ENCODE assay signal across 34 mouse cellular contexts in genomic region chr6:116486833-116487232, GRCm38 (mm10). TPM values are rescaled to one million over a fixed set of nuclear protein-coding genes. Genes with fewer than 3 reads are reported as not detected.
A peak's percentile ranks its signal among the peaks of the same experiment; 100 is the strongest.
DNase-seq lines count a peak whose midpoint lies in the region; ATAC-seq and TF ChIP-seq lines count a peak whose summit lies in the region.
"Had no signal": no experiment of that assay in that cellular context is flagged by ENCODE, and none has a peak within 500 bp of the region (broad histone marks: within the 10 kb centered on the region; RNA-seq: fewer than 3 reads in every experiment).

No protein-coding gene starts in this region.

- intact Hi-C loops in heart, postnatal 25 days (cut with DNase I) = no loop called here

- TF ChIP-seq CTCF in cerebellum, adult 2 months (IDR thresholded peaks at IDR 0.05; ENCODE audit: borderline replicate concordance, insufficient read depth, low read depth, low read length) = no peak

- H3K4me3 ChIP-seq in cerebellum, adult 2 months (replicated peaks; ENCODE audit: insufficient read depth, low read depth, low read length) = no peak overlapping the region
- H3K4me3 ChIP-seq: forebrain, embryonic 10.5 days; forebrain, embryonic 13.5 days; heart, adult 2 months had no signal

- TF ChIP-seq POLR2A in cerebellum, adult 2 months (IDR thresholded peaks at IDR 0.05; ENCODE audit: borderline replicate concordance, insufficient read depth, low read length) = no peak

- peaks cover 4% of the 10 kb centered on the region; the same call in 1 of the 2 replicates for H3K4me1 ChIP-seq in cerebellum, adult 2 months (ENCODE audit: control insufficient read depth, insufficient read depth, low read length)
- H3K4me1 ChIP-seq: forebrain, embryonic 10.5 days had no signal

- no peak overlapping the region for H3K27ac ChIP-seq in cerebellum, adult 2 months (ENCODE audit: insufficient read depth, low read length)
- H3K27ac ChIP-seq: forebrain, embryonic 10.5 days; forebrain, embryonic 13.5 days; heart, adult 2 months; hindbrain, embryonic 14.5 days; hindbrain, postnatal 0 days had no signal

- WGBS in cerebellum, adult 2 months = 79% methylated on average over 1 of the region's 1 CpGs

- peak; percentile 61 for DNase-seq in heart, adult 11 months
- no peak for DNase-seq in heart, postnatal 25 days (ENCODE audit: low spot score)
- peak; percentile 9 for DNase-seq in lung, postnatal 25 days (ENCODE audit: low spot score)
- no peak for DNase-seq in lung, postnatal 4 days
- peak; percentile 11 to 36 for DNase-seq in monocyte, adult 2 months (ENCODE audit: low read depth in 1 of 2, low spot score in 2 of 2)
- no peak for DNase-seq in ovary, postnatal 10 days (ENCODE audit: low spot score)
- no peak for DNase-seq in cerebellum, adult 2 months
- DNase-seq: adrenal gland, postnatal 10 days; adrenal gland, postnatal 36 days; cerebellum, adult 11 months; cerebellum, adult 8-10 months; cerebellum, postnatal 10 days; cerebellum, postnatal 36 days; gastrocnemius, postnatal 14 days; heart, adult 2 months had no signal

- peak; percentile 99 for ATAC-seq in granulocyte monocyte progenitor cell, adult 5-6 weeks (replicated peaks; ENCODE audit: poor library complexity, severe bottlenecking)
- ATAC-seq: activated CD4-positive, CD25-positive, alpha-beta regulatory T cell, adult 4 months; forebrain, embryonic 13.5 days; forebrain, embryonic 16.5 days; hindbrain, postnatal 0 days; inflammation-experienced regulatory T-cells, adult 6 months had no signal

- H3K27me3 ChIP-seq in cerebellum, adult 2 months (ENCODE audit: control insufficient read depth, insufficient read depth, low read length) = no peaks in the 10 kb centered on the region
- H3K27me3 ChIP-seq: forebrain, embryonic 13.5 days had no signal

RNA-seq across cellular contexts. Expression of gene Olfr211, which starts 2.1 kb away (rescaled TPM):
- total RNA-seq in heart, postnatal 25 days (2021) = not detected
- not detected in 2 replicates for total RNA-seq in granulocyte monocyte progenitor cell, adult 5-6 weeks (2014; fragmentation: Nextera tagmentation)
- not detected in 2 replicates for total RNA-seq in granulocyte monocyte progenitor cell, adult 5-6 weeks (2017)
- polyA plus RNA-seq in cerebellum, adult 2 months (2012; rRNA removed) = not detected in 2 replicates
- total RNA-seq: adrenal gland, adult 18-20 months; adrenal gland, postnatal 10 days; adrenal gland, postnatal 36 days; ES-E14; gastrocnemius, adult 18-20 months; gastrocnemius, postnatal 14 days; gastrocnemius, postnatal 4 days; heart, adult 2 months; heart, postnatal 36 days; hindbrain, postnatal 0 days had no signal
- polyA plus RNA-seq: activated CD4-positive, CD25-positive, alpha-beta regulatory T cell, adult 4 months; embryonic facial prominence, embryonic 11.5 days; embryonic facial prominence, embryonic 14.5 days; forebrain, embryonic 10.5 days; forebrain, embryonic 13.5 days; forebrain, embryonic 16.5 days; heart, adult 2 months; heart, embryonic 11.5 days; heart, embryonic 14.5 days; heart, postnatal 0 days; hindbrain, embryonic 11.5 days; hindbrain, embryonic 14.5 days; hindbrain, postnatal 0 days; inflammation-experienced regulatory T-cells, adult 6 months had no signal

RNA-seq across cellular contexts. Expression of gene Olfr212, which starts 19.5 kb away (rescaled TPM):
- not detected for total RNA-seq in heart, postnatal 25 days (2021)
- total RNA-seq in granulocyte monocyte progenitor cell, adult 5-6 weeks (2014; fragmentation: Nextera tagmentation) = not detected in 2 replicates
- total RNA-seq in granulocyte monocyte progenitor cell, adult 5-6 weeks (2017) = not detected in 2 replicates
- 0.03 TPM in 1 of 2 replicates, not detected in the other for polyA plus RNA-seq in cerebellum, adult 2 months (2012; rRNA removed)
- total RNA-seq: adrenal gland, adult 18-20 months; adrenal gland, postnatal 10 days; ES-E14; gastrocnemius, postnatal 14 days; gastrocnemius, postnatal 4 days; heart, adult 2 months; hindbrain, postnatal 0 days had no signal
- polyA plus RNA-seq: activated CD4-positive, CD25-positive, alpha-beta regulatory T cell, adult 4 months; embryonic facial prominence, embryonic 14.5 days; forebrain, embryonic 10.5 days; forebrain, embryonic 13.5 days; forebrain, embryonic 16.5 days; heart, adult 2 months; heart, embryonic 14.5 days; heart, postnatal 0 days; hindbrain, embryonic 11.5 days; hindbrain, embryonic 14.5 days; hindbrain, postnatal 0 days; inflammation-experienced regulatory T-cells, adult 6 months had no signal

RNA-seq across cellular contexts. Expression of gene Alox5, which starts 25.9 kb away (rescaled TPM):
- 10 to 100 TPM in 1 of 2 experiments, 1 to 10 TPM in 1; 8.7 to 10.3 TPM for total RNA-seq in heart, postnatal 25 days (2021)
- total RNA-seq in granulocyte monocyte progenitor cell, adult 5-6 weeks (2014; fragmentation: Nextera tagmentation) = 6.6 and 13.3 TPM in 2 replicates
- total RNA-seq in granulocyte monocyte progenitor cell, adult 5-6 weeks (2017) = 6.2 and 15.6 TPM in 2 replicates
- 0.74 and 0.84 TPM in 2 replicates for polyA plus RNA-seq in cerebellum, adult 2 months (2012; rRNA removed)
- polyA plus RNA-seq: activated CD4-positive, CD25-positive, alpha-beta regulatory T cell, adult 4 months; inflammation-experienced regulatory T-cells, adult 6 months had no signal

RNA-seq across cellular contexts. Expression of gene Olfr213, which starts 51.4 kb away (rescaled TPM):
- not detected for total RNA-seq in heart, postnatal 25 days (2021)
- total RNA-seq in granulocyte monocyte progenitor cell, adult 5-6 weeks (2014; fragmentation: Nextera tagmentation) = not detected in 2 replicates
- total RNA-seq in granulocyte monocyte progenitor cell, adult 5-6 weeks (2017) = not detected in 2 replicates
- not detected in 2 replicates for polyA plus RNA-seq in cerebellum, adult 2 months (2012; rRNA removed)
- total RNA-seq: adrenal gland, adult 18-20 months; adrenal gland, postnatal 10 days; adrenal gland, postnatal 36 days; ES-E14; gastrocnemius, adult 18-20 months; gastrocnemius, postnatal 14 days; gastrocnemius, postnatal 4 days; heart, adult 2 months; heart, postnatal 36 days; hindbrain, postnatal 0 days had no signal
- polyA plus RNA-seq: activated CD4-positive, CD25-positive, alpha-beta regulatory T cell, adult 4 months; embryonic facial prominence, embryonic 11.5 days; embryonic facial prominence, embryonic 14.5 days; forebrain, embryonic 10.5 days; forebrain, embryonic 13.5 days; forebrain, embryonic 16.5 days; heart, adult 2 months; heart, embryonic 11.5 days; heart, embryonic 14.5 days; heart, postnatal 0 days; hindbrain, embryonic 11.5 days; hindbrain, embryonic 14.5 days; hindbrain, postnatal 0 days; inflammation-experienced regulatory T-cells, adult 6 months had no signal

Comparison
In these comparisons a context has a peak if more than half of its experiments do, and no peak if none do; other contexts are left out.
1. DNase-seq: peak in heart, adult 11 months (single experiment), lung, postnatal 25 days (single experiment) and monocyte, adult 2 months (2 of 2); none in heart, postnatal 25 days (single experiment), lung, postnatal 4 days (0 of 2), ovary, postnatal 10 days (single experiment) and cerebellum, adult 2 months (0 of 2).